21 mouse cellular contexts compared by ENCODE assay signal in the genomic region with DNA sequence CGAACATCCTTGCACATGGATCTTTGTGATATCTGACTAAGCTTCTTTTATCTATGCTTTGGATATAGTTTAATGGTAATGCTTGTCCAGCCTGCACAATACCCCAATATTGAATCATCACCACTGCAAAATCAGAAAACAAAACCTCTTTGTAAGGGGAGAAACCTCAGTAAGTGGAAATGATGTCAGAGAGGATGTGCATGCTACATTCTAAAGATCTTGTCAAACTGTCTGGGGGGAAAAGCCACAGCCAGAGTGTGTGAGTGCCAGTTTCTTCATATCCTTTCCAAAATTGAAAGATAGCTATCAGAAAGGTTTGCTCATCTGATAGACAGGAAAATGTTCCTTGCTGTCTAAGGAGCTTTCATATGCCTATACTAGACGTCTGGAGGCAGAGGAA. TPM values are rescaled to one million over a fixed set of nuclear protein-coding genes. Genes with fewer than 3 reads are reported as not detected.
DNase-seq lines count a peak whose midpoint lies in the region; ATAC-seq lines count a peak whose summit lies in the region.
"Had no signal": no experiment of that assay in that cellular context is flagged by ENCODE, and none has a peak within 500 bp of the region (broad histone marks: within the 10 kb centered on the region; RNA-seq: fewer than 3 reads in every experiment).

No protein-coding gene starts in this region.

- no peaks in the 10 kb centered on the region for H3K27me3 ChIP-seq in kidney, embryonic 16.5 days (ENCODE audit: insufficient read depth, low read length)
- H3K27me3 ChIP-seq: CH12.LX; embryonic facial prominence, embryonic 12.5 days; heart, embryonic 12.5 days; intestine, embryonic 15.5 days had no signal

- H3K4me3 ChIP-seq in kidney, embryonic 16.5 days (ENCODE audit: low read length), result no peak overlapping the region
- H3K4me3 ChIP-seq: embryonic facial prominence, embryonic 12.5 days; forebrain, embryonic 12.5 days; heart, embryonic 12.5 days; hindbrain, embryonic 10.5 days; intestine, embryonic 15.5 days had no signal

- no peaks in the 10 kb centered on the region for H3K9me3 ChIP-seq in kidney, embryonic 16.5 days (ENCODE audit: low read length)
- H3K9me3 ChIP-seq: embryonic facial prominence, embryonic 12.5 days; forebrain, embryonic 12.5 days; heart, embryonic 12.5 days; hindbrain, embryonic 10.5 days; intestine, embryonic 15.5 days had no signal

- H3K36me3 ChIP-seq in kidney, embryonic 16.5 days (ENCODE audit: insufficient read depth, low read length), result no peaks in the 10 kb centered on the region
- H3K36me3 ChIP-seq: embryonic facial prominence, embryonic 12.5 days; forebrain, embryonic 12.5 days; heart, embryonic 12.5 days; hindbrain, embryonic 10.5 days; intestine, embryonic 15.5 days had no signal

- H3K9ac ChIP-seq in kidney, embryonic 16.5 days (replicated peaks; ENCODE audit: low read length), result no peak overlapping the region
- H3K9ac ChIP-seq: embryonic facial prominence, embryonic 12.5 days; forebrain, embryonic 12.5 days; heart, embryonic 12.5 days; hindbrain, embryonic 14.5 days; intestine, embryonic 15.5 days had no signal

- no peak overlapping the region for H3K4me2 ChIP-seq in kidney, embryonic 16.5 days (replicated peaks; ENCODE audit: low read depth, low read length)
- H3K4me2 ChIP-seq: embryonic facial prominence, embryonic 12.5 days; forebrain, embryonic 12.5 days; heart, embryonic 12.5 days; hindbrain, embryonic 14.5 days; intestine, embryonic 15.5 days had no signal

- ATAC-seq in inflammation-experienced regulatory T-cells, adult 6 months, result peak; percentile 48
- ATAC-seq in kidney, embryonic 16.5 days (ENCODE audit: low FRiP score, low TSS enrichment), result no peak
- ATAC-seq: forebrain, embryonic 16.5 days; intestine, embryonic 15.5 days had no signal

- 77% methylated on average over 2 of the region's 2 CpGs for WGBS in kidney, embryonic 16.5 days

- no peak overlapping the region for H3K27ac ChIP-seq in kidney, embryonic 16.5 days (ENCODE audit: low read length)
- H3K27ac ChIP-seq: embryonic facial prominence, embryonic 12.5 days; forebrain, embryonic 12.5 days; hindbrain, embryonic 10.5 days; hindbrain, embryonic 14.5 days; intestine, embryonic 15.5 days had no signal

- no peaks in the 10 kb centered on the region for H3K4me1 ChIP-seq in kidney, embryonic 16.5 days (ENCODE audit: insufficient read depth, low read length)
- H3K4me1 ChIP-seq: embryonic facial prominence, embryonic 12.5 days; forebrain, embryonic 12.5 days; heart, embryonic 12.5 days; hindbrain, embryonic 10.5 days; intestine, embryonic 15.5 days had no signal

- peak; percentile 71 for DNase-seq in 3T3-L1 (ENCODE audit: low read depth, low spot score)
- DNase-seq in CD4-positive, CD25-positive, alpha-beta regulatory T cell, adult 2 months (ENCODE audit: low read depth, low spot score), result peak; percentile 25
- DNase-seq in T-cell, adult 2 months (ENCODE audit: low spot score), result peak; percentile 26
- DNase-seq in embryo, embryonic 10 days (ENCODE audit: low spot score), result no peak
- DNase-seq in embryo, embryonic 11 days, result no peak
- no peak for DNase-seq in spleen, adult 18-20 months
- DNase-seq: adrenal gland, postnatal 25 days; cerebellum, adult 18-20 months; cerebellum, adult 9-11 months; gastrocnemius, postnatal 10 days; kidney, adult 18-20 months had no signal

RNA-seq across cellular contexts. Expression of a gene that starts 8.3 kb away (rescaled TPM):
- polyA plus RNA-seq in inflammation-experienced regulatory T-cells, adult 6 months (2017; shearing (Covaris generic)), result 10 to 100 TPM; 44.3 to 52.9 (median 45.9) TPM
- polyA plus RNA-seq in kidney, embryonic 16.5 days (2015; fragmentation: Nextera tagmentation; extraction: Ambion mirVana), result 21.6 and 22.4 TPM in 2 replicates

Comparison
In these comparisons a context has a peak if more than half of its experiments do, and no peak if none do; other contexts are left out.
1. DNase-seq: peak in 3T3-L1 (single experiment), CD4-positive, CD25-positive, alpha-beta regulatory T cell, adult 2 months (single experiment) and T-cell, adult 2 months (single experiment); none in embryo, embryonic 10 days (single experiment), embryo, embryonic 11 days (single experiment) and spleen, adult 18-20 months (0 of 2).